Mouse (Mus musculus) MEL (cell line): ENCODE measurements around the gene Dusp16. TPM values are rescaled to one million over a fixed set of nuclear protein-coding genes. Genes with fewer than 3 reads are reported as not detected.

Source experiments
- DNase-seq: peaks from one replicate; pipeline ENCODE4 v3.0.0; 2011; ENCODE audit warnings: low read depth, low spot score
- H3K27ac ChIP-seq: 2 replicates; pipeline ENCODE4 v1.5.1; 2012; ENCODE audit warnings: low read depth, mild to moderate bottlenecking, control low read depth, low read length, moderate library complexity; ENCODE audit not compliant: control insufficient read depth
- H3K27me3 ChIP-seq, 2 experiments: fragments of 150-350 bp in 1 of 2; sonication (generic) in 1 of 2; 2 replicates each; pipeline ENCODE4 v1.6.1; 2012; ENCODE audit warnings: low read length in 2 of 2, mild to moderate bottlenecking in 2 of 2, improper control_type of control experiment in 1 of 2, moderate library complexity in 1 of 2; ENCODE audit not compliant: insufficient read depth in 2 of 2, control insufficient read depth in 1 of 2
- H3K36me3 ChIP-seq, 2 experiments: 2 replicates each; pipeline ENCODE4 v1.6.1; 2012 to 2014; ENCODE audit warnings: low read length in 2 of 2, improper control_type of control experiment in 1 of 2, inconsistent platforms in 1 of 2, mild to moderate bottlenecking in 1 of 2; ENCODE audit not compliant: insufficient read depth in 2 of 2, control insufficient read depth in 1 of 2
- H3K4me1 ChIP-seq, 2 experiments: fragments of 150-350 bp in 1 of 2; sonication (generic) in 1 of 2; 2 replicates each; pipeline ENCODE4 v1.6.1; 2012; ENCODE audit warnings: low read length in 2 of 2, improper control_type of control experiment in 1 of 2, mild to moderate bottlenecking in 1 of 2; ENCODE audit not compliant: insufficient read depth in 2 of 2, control insufficient read depth in 1 of 2
- H3K4me3 ChIP-seq, 2 experiments: fragments of 150-350 bp in 1 of 2; sonication (generic) in 1 of 2; 2 replicates each; pipeline ENCODE4 v1.5.1; 2012; ENCODE audit warnings: low read depth in 2 of 2, low read length in 2 of 2, mild to moderate bottlenecking in 2 of 2, moderate library complexity in 2 of 2, control low read depth in 1 of 2, improper control_type of control experiment in 1 of 2; ENCODE audit not compliant: control insufficient read depth in 1 of 2, insufficient read depth in 1 of 2
- H3K79me2 ChIP-seq: 2 replicates; pipeline ENCODE4 v1.6.1; 2012; ENCODE audit warnings: mild to moderate bottlenecking, low read length, moderate library complexity; ENCODE audit not compliant: control insufficient read depth, poor library complexity, insufficient read depth
- H3K9ac ChIP-seq: 2 replicates; pipeline ENCODE4 v1.6.1; 2012; ENCODE audit warnings: low read depth, mild to moderate bottlenecking, control low read depth, low read length, moderate library complexity; ENCODE audit not compliant: control insufficient read depth, poor library complexity, severe bottlenecking
- H3K9me3 ChIP-seq: fragments of 150-350 bp; sonication (generic); replicated peaks from 2 replicates; pipeline ENCODE4 v1.6.1; 2012; ENCODE audit warnings: mild to moderate bottlenecking, low read length, improper control_type of control experiment, moderate library complexity; ENCODE audit not compliant: insufficient read depth
- CHD1 ChIP-seq: IDR thresholded peaks from 2 replicates; pipeline ENCODE4 v1.6.1; 2012; ENCODE audit warnings: low read depth, mild to moderate bottlenecking, inconsistent platforms, low read length, improper control_type of control experiment
- E2F4 ChIP-seq: IDR thresholded peaks from 2 replicates; pipeline ENCODE4 v1.6.1; 2011; ENCODE audit warnings: low read depth, low read length, improper control_type of control experiment, borderline replicate concordance
- EP300 ChIP-seq, 2 experiments: IDR thresholded peaks; 2 replicates each; pipeline ENCODE4 v1.6.1; 2011; ENCODE audit warnings: improper control_type of control experiment in 2 of 2, low read length in 2 of 2, low read depth in 1 of 2, mild to moderate bottlenecking in 1 of 2
- ETS1 ChIP-seq: IDR thresholded peaks from 2 replicates; pipeline ENCODE4 v1.6.1; 2012; ENCODE audit warnings: low read depth, mild to moderate bottlenecking, inconsistent platforms, low read length, improper control_type of control experiment, moderate library complexity
- GABPA ChIP-seq: IDR thresholded peaks from 2 replicates; pipeline ENCODE4 v1.6.1; 2012; ENCODE audit warnings: low read depth, mild to moderate bottlenecking, inconsistent platforms, low read length, improper control_type of control experiment, moderate library complexity
- MAFK ChIP-seq: IDR thresholded peaks from 2 replicates; pipeline ENCODE4 v1.6.1; 2011; ENCODE audit warnings: low read depth, mild to moderate bottlenecking, low read length, improper control_type of control experiment, borderline replicate concordance
- MAX ChIP-seq: IDR thresholded peaks from 2 replicates; pipeline ENCODE4 v1.6.1; 2011; ENCODE audit warnings: low read length, improper control_type of control experiment
- MAZ ChIP-seq: IDR thresholded peaks from 2 replicates; pipeline ENCODE4 v1.6.1; 2012; ENCODE audit warnings: low read depth, mild to moderate bottlenecking, inconsistent platforms, low read length, improper control_type of control experiment
- MEF2A ChIP-seq: IDR thresholded peaks from 2 replicates; pipeline ENCODE4 v1.6.1; 2014; ENCODE audit warnings: low read depth, mild to moderate bottlenecking, inconsistent platforms, low read length, improper control_type of control experiment; ENCODE audit not compliant: poor library complexity, insufficient replicate concordance, severe bottlenecking; ENCODE audit errors: extremely low read depth
- MXI1 ChIP-seq: IDR thresholded peaks from 2 replicates; pipeline ENCODE4 v1.6.1; 2011; ENCODE audit warnings: mild to moderate bottlenecking, low read depth, low read length, improper control_type of control experiment
- MYB ChIP-seq: IDR thresholded peaks from 2 replicates; pipeline ENCODE4 v1.6.1; 2011; ENCODE audit warnings: mild to moderate bottlenecking, low read depth, low read length, improper control_type of control experiment
- MYC ChIP-seq: IDR thresholded peaks from 2 replicates; pipeline ENCODE4 v1.6.1; 2011; ENCODE audit warnings: low read depth, mild to moderate bottlenecking, low read length, improper control_type of control experiment, moderate library complexity
- POLR2AphosphoS2 ChIP-seq: IDR thresholded peaks from 2 replicates; pipeline ENCODE4 v1.6.1; 2011; ENCODE audit warnings: low read length, improper control_type of control experiment
- POLR2AphosphoS5 ChIP-seq: IDR thresholded peaks from 2 replicates; pipeline ENCODE4 v1.6.1; 2012; ENCODE audit warnings: low read depth, borderline replicate concordance, mild to moderate bottlenecking, inconsistent platforms, low read length, moderate library complexity, mixed read lengths
- RCOR1 ChIP-seq: IDR thresholded peaks from 2 replicates; pipeline ENCODE4 v1.6.1; 2012; ENCODE audit warnings: low read depth, mild to moderate bottlenecking, inconsistent platforms, low read length, improper control_type of control experiment
- SIN3A ChIP-seq: IDR thresholded peaks from 2 replicates; pipeline ENCODE4 v1.6.1; 2012; ENCODE audit warnings: low read length, improper control_type of control experiment, inconsistent platforms
- SMC3 ChIP-seq: IDR thresholded peaks from 2 replicates; pipeline ENCODE4 v1.6.1; 2011; ENCODE audit warnings: low read depth, low read length, improper control_type of control experiment
- USF2 ChIP-seq, 2 experiments: IDR thresholded peaks; 2 replicates each; pipeline ENCODE4 v1.6.1; 2011 to 2012; ENCODE audit warnings: improper control_type of control experiment in 2 of 2, low read length in 2 of 2, borderline replicate concordance in 1 of 2, inconsistent platforms in 1 of 2, low read depth in 1 of 2, mild to moderate bottlenecking in 1 of 2; ENCODE audit not compliant: insufficient read depth in 1 of 2
- ZKSCAN1 ChIP-seq: IDR thresholded peaks from 2 replicates; pipeline ENCODE4 v1.6.1; 2012; ENCODE audit warnings: low read depth, mild to moderate bottlenecking, inconsistent platforms, low read length, improper control_type of control experiment, moderate library complexity
- ZMIZ1 ChIP-seq: IDR thresholded peaks from 2 replicates; pipeline ENCODE4 v1.6.1; 2012; ENCODE audit warnings: low read depth, mild to moderate bottlenecking, inconsistent platforms, low read length, improper control_type of control experiment, moderate library complexity
- ZNF384 ChIP-seq: IDR thresholded peaks from 2 replicates; pipeline ENCODE4 v1.6.1; 2012; ENCODE audit warnings: low read depth, mild to moderate bottlenecking, inconsistent platforms, low read length, improper control_type of control experiment
- polyA plus RNA-seq, 2 experiments: library from polyadenylated mRNA; stranded (reverse) in 1 of 2; unstranded in 1 of 2; fragments of >175 nt in 1 of 2; fragments of >200 nt in 1 of 2; gene quantifications; 2 replicates each; pipeline versions ENCODE4 v1.2.1 to v1.2.4; 2012; ENCODE audit warnings: low replicate concordance in 2 of 2, low read depth in 1 of 2; ENCODE audit not compliant: insufficient read length in 2 of 2, insufficient read depth in 1 of 2, missing spikeins in 1 of 2
- total RNA-seq: library from RNA; depleted of rRNA; stranded (reverse); fragments of 300-350 nt; gene quantifications from 2 replicates; pipeline ENCODE4 v1.2.3, GENCODE M21; 2012

Gene Dusp16
- total and polyA plus RNA-seq, 3 experiments = 1.9 to 6.9 TPM; not detected in 1

GRCm38 (mm10) chr6:134819741-134820140 lies 27.3 kb upstream of the Dusp16 start:
- Histone ChIP-seq H3K9ac (no peak overlapping the region), H3K9me3 (no peaks in the 10 kb centered on the region), H3K79me2 (no peaks in the 10 kb centered on the region), H3K27ac (no peak overlapping the region), H3K36me3 (no peaks in the 10 kb centered on the region), H3K27me3 (peaks cover 10 to 16% of the 10 kb centered on the region in 2 experiments), H3K4me1 (no peaks in the 10 kb centered on the region), H3K4me3 (no peak overlapping the region)
- TF ChIP-seq MEF2A (no peak), MYB (no peak), RCOR1 (no peak), SIN3A (no peak), ZMIZ1 (no peak), POLR2AphosphoS5 (no peak), MXI1 (no peak), MYC (no peak)
- DNase-seq = no peak

GRCm38 (mm10) chr6:134817051-134817928 lies 24.9 kb upstream of the Dusp16 start:
- Histone ChIP-seq H3K27me3 (peaks cover 11 to 16% of the 10 kb centered on the region in 2 experiments), H3K4me1 (no peaks in the 10 kb centered on the region), H3K27ac (no peak overlapping the region), H3K9me3 (no peaks in the 10 kb centered on the region), H3K9ac (no peak overlapping the region), H3K36me3 (no peaks in the 10 kb centered on the region), H3K4me3 (no peak overlapping the region), H3K79me2 (no peaks in the 10 kb centered on the region)
- TF ChIP-seq MAZ = no peak
- TF ChIP-seq CHD1 = no peak
- TF ChIP-seq RCOR1 = no peak
- TF ChIP-seq SMC3 = no peak
- no peak for TF ChIP-seq POLR2AphosphoS2
- no peak for TF ChIP-seq GABPA
- TF ChIP-seq MAX = no peak
- TF ChIP-seq USF2 (IDR thresholded peaks at IDR 0.05; ENCODE audit: borderline replicate concordance in 1 of 2, insufficient read depth in 1 of 2, low read depth in 1 of 2, low read length in 2 of 2) = no peak
- TF ChIP-seq E2F4 = no peak
- no peak for TF ChIP-seq ETS1
- no peak for TF ChIP-seq MAFK
- TF ChIP-seq MYC = no peak
- no peak for TF ChIP-seq EP300 (IDR thresholded peaks at IDR 0.05; ENCODE audit: low read depth in 1 of 2, low read length in 2 of 2)
- no peak for TF ChIP-seq ZNF384
- no peak for TF ChIP-seq ZKSCAN1
- TF ChIP-seq MYB = no peak
- DNase-seq = no peak
